Mouse (Mus musculus): Measurements from ENCODE around the gene Tmem127. TPM values are rescaled to one million over a fixed set of nuclear protein-coding genes. Genes with fewer than 3 reads are reported as not detected.
"Not testable (repeated sequence)": the region's sequence is repeated elsewhere in the genome, so short reads cannot be mapped to it uniquely, and the experiment has no call there.

The Tmem127 gene
- polyA plus RNA-seq (2014; fragmentation: Nextera tagmentation; extraction: Ambion mirVana) = 25.6 and 25.9 TPM in 2 replicates

DNA sequence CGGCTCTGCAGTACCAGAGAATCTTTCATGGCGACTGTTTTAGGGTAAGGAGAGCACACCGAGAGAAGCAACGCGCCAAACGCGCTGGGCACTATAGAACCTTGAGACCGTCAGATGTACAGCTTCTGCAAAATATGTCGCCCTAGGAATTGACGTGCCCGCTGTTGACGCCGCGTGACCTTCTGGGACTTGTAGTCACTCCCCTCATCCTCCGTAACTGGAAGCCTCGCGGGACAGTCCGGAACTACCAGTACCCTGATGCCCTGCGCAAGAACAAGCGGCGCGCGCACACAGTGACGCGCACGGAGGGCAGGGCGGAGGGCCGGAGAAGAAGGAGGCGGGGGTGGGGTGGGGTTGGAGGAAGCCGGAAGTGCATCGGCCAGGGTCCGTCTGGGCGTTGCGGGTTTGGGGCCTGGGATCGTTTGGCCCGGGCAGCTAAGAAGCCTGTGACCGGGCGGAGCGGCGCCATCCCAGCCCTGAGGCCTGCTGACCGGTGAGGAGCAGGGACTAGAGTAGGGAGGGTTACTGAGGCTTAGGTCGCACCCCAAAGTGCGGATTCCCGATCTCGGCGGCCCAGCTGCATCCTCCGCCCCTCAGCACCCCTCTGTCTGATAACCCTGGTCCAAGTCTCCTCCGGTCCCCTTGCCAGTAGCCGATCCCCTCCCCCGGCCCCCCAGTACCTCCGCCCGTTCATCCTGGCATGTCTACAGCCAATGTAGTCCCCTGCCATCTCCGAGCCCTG, at the start of gene Tmem127, which contains the start of gene Ciao1:
Tmem127 (plus strand) TSS at position 317 of the 742 bp plus-strand sequence.
Ciao1 (minus strand) TSS at position 225 of the 742 bp plus-strand sequence.
- WGBS = under 1% methylated on average over 39 of the region's 53 CpGs
- peak; percentile 99 for ATAC-seq (ENCODE audit: low read depth)
- H3K9ac ChIP-seq (ENCODE audit: low read depth, low read length) = peak within 1 kb of the TSS; percentile 85
- no peaks in the 10 kb centered on the region for H3K27me3 ChIP-seq (replicated peaks; ENCODE audit: control insufficient read depth, insufficient read depth, low read length)
- peak within 1 kb of the TSS; percentile 77 for H3K27ac ChIP-seq (replicated peaks; ENCODE audit: low read depth, low read length)
- peaks cover 39% of the 10 kb centered on the region for H3K36me3 ChIP-seq (ENCODE audit: control insufficient read depth, insufficient read depth, low read length)
- DNase-seq (ENCODE audit: low spot score) = peak; percentile 100
- peaks cover 7% of the 10 kb centered on the region for H3K4me1 ChIP-seq (ENCODE audit: control insufficient read depth, insufficient read depth, low read length)
- H3K4me3 ChIP-seq (ENCODE audit: low read depth, low read length) = peak within 1 kb of the TSS; percentile 81
- peak within 1 kb of the TSS; percentile 94 for H3K4me2 ChIP-seq (ENCODE audit: low read depth, low read length)
- H3K9me3 ChIP-seq (ENCODE audit: control insufficient read depth, low read length) = no peaks in the 10 kb centered on the region

DNA sequence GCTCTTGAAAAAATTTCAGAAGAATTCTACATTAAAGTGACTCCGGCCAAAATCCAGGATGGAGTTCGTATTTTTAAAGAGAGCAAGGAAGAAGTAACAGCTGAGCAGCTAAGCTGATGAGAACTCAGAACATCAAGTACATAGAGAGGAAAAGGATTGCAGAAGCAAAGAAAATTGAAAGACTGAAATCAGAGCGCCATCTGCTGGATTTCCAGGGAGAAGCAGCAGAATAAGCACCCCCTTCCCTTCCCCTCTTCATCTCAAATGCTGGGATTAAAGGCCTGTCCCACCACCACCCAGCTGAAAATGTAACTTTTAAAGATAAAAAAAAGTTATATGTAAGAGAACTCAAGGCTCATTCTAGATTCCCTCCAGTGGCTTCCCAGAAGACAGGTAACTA, 42.8 kb upstream of the Tmem127 start:
- no peak overlapping the region for H3K27ac ChIP-seq (replicated peaks; ENCODE audit: low read depth, low read length)
- ATAC-seq (ENCODE audit: low read depth) = no peak
- no peak overlapping the region for H3K9ac ChIP-seq (ENCODE audit: low read depth, low read length)
- H3K4me2 ChIP-seq (ENCODE audit: low read depth, low read length) = no peak overlapping the region
- DNase-seq (ENCODE audit: low spot score) = peak; percentile 41
- H3K4me3 ChIP-seq (ENCODE audit: low read depth, low read length) = no peak overlapping the region
- no peaks in the 10 kb centered on the region for H3K27me3 ChIP-seq (replicated peaks; ENCODE audit: control insufficient read depth, insufficient read depth, low read length)
- no peaks in the 10 kb centered on the region for H3K9me3 ChIP-seq (ENCODE audit: control insufficient read depth, low read length)
- 29% methylated on average over 3 of the region's 3 CpGs for WGBS
- peaks cover 9% of the 10 kb centered on the region for H3K36me3 ChIP-seq (ENCODE audit: control insufficient read depth, insufficient read depth, low read length)
- peaks cover 9% of the 10 kb centered on the region for H3K4me1 ChIP-seq (ENCODE audit: control insufficient read depth, insufficient read depth, low read length)

DNA sequence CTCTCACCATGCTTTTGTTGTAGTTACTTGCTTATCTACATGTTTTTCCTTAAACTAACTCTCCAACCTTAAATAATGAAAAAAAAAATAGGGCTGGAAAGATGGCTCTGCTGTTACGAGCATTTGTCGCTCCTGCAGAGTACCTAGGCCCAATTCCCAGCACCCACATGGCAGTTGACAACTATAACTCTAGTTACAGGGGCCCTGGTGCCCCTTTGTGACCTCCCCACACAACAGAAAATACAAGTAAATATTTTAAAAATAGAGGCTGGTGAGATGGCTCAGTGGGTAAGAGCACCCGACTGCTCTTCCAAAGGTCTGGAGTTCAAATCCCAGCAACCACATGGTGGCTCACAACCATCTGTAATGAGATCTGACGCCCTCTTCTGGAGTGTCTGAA, 41.8 kb upstream of the Tmem127 start:
- 82% methylated on average over 4 of the region's 4 CpGs for WGBS

GRCm38 (mm10) chr2:127206916-127207315, 40.8 kb upstream of the Tmem127 start:
- Histone ChIP-seq H3K4me1 (ENCODE audit: control insufficient read depth, insufficient read depth, low read length) (peaks cover 9% of the 10 kb centered on the region), H3K36me3 (ENCODE audit: control insufficient read depth, insufficient read depth, low read length) (peaks cover 27% of the 10 kb centered on the region), H3K27ac (replicated peaks; ENCODE audit: low read depth, low read length) (no peak overlapping the region), H3K9me3 (ENCODE audit: control insufficient read depth, low read length) (no peaks in the 10 kb centered on the region), H3K27me3 (replicated peaks; ENCODE audit: control insufficient read depth, insufficient read depth, low read length) (no peaks in the 10 kb centered on the region), H3K9ac (ENCODE audit: low read depth, low read length) (no peak overlapping the region), H3K4me3 (ENCODE audit: low read depth, low read length) (no peak overlapping the region), H3K4me2 (ENCODE audit: low read depth, low read length) (no peak overlapping the region)
- no peak for DNase-seq (ENCODE audit: low spot score)
- WGBS = 94% methylated on average over 2 of the region's 2 CpGs
- ATAC-seq (ENCODE audit: low read depth) = no peak

More for the DNA sequence above, 41.8 kb upstream of the Tmem127 start:
- H3K27ac ChIP-seq (replicated peaks; ENCODE audit: low read depth, low read length); H3K9me3 ChIP-seq (ENCODE audit: control insufficient read depth, low read length); ATAC-seq (ENCODE audit: low read depth); H3K9ac ChIP-seq (ENCODE audit: low read depth, low read length); H3K4me3 ChIP-seq (ENCODE audit: low read depth, low read length); H3K27me3 ChIP-seq (replicated peaks; ENCODE audit: control insufficient read depth, insufficient read depth, low read length); DNase-seq (ENCODE audit: low spot score); H3K4me1 ChIP-seq (ENCODE audit: control insufficient read depth, insufficient read depth, low read length); H3K4me2 ChIP-seq (ENCODE audit: low read depth, low read length): not testable (repeated sequence)
- peaks cover 19% of the 10 kb centered on the region for H3K36me3 ChIP-seq (ENCODE audit: control insufficient read depth, insufficient read depth, low read length)

DNA sequence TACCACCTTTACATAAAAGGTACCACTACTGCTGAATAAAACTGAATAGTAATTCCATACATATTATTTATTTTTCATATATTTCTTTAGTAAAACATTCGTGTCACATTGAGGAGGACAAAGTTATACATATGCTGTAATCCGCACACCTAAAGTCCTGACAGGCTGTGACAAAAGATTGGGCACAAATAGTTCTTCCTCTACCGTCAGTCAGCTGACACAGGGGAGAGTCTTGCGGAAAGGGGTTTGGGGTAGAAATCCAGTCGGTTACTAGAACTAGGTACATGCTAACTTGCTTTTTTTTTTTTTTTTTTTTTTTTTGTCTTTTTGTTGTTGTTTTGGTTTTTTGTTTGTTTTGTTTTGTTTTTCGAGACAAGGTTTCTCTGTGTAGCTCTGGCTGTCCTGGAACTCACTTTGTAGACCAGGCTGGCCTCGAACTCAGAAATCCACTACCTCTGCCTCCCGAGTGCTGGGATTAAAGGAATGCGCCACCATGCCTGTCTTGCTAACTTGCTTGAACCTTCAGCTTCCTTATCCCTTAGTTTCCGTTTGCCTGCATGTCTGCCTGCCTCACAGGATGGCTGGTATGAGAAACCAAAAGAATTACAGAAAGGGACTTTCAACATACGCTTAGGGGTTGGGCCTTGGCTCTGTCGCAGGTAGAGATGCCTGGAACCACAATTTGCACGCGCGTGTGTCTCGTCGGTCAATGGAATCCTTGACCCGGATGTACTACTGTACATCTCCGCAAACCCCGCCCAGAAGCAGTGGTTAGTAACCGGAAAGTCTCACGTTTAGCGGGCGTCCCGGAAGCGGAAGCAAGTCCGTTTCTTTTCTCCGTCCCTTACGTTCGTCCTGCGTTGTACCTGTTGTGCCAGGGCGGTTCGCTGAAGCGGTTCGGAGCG, 39.9 kb upstream of the Tmem127 start, which contains the start of the genes 1810024B03Rik and Snrnp200:
1810024B03Rik (minus strand) TSS at position 734 of the 905 bp plus-strand sequence.
Snrnp200 (plus strand) TSS at position 840 of the 905 bp plus-strand sequence.
- peak within 1 kb of the TSS; percentile 94 for H3K4me3 ChIP-seq (ENCODE audit: low read depth, low read length)
- H3K9ac ChIP-seq (ENCODE audit: low read depth, low read length) = peak within 1 kb of the TSS; percentile 90
- peak within 1 kb of the TSS; percentile 83 for H3K27ac ChIP-seq (replicated peaks; ENCODE audit: low read depth, low read length)
- peaks cover 9% of the 10 kb centered on the region for H3K4me1 ChIP-seq (ENCODE audit: control insufficient read depth, insufficient read depth, low read length)
- peak within 1 kb of the TSS; percentile 86 for H3K4me2 ChIP-seq (ENCODE audit: low read depth, low read length)
- no peaks in the 10 kb centered on the region for H3K9me3 ChIP-seq (ENCODE audit: control insufficient read depth, low read length)
- DNase-seq (ENCODE audit: low spot score) (peak; percentile 99), ATAC-seq (ENCODE audit: low read depth) (peak; percentile 100)
- peaks cover 32% of the 10 kb centered on the region for H3K36me3 ChIP-seq (ENCODE audit: control insufficient read depth, insufficient read depth, low read length)
- H3K27me3 ChIP-seq (replicated peaks; ENCODE audit: control insufficient read depth, insufficient read depth, low read length) = no peaks in the 10 kb centered on the region
- 11% methylated on average over 36 of the region's 36 CpGs for WGBS

DNA sequence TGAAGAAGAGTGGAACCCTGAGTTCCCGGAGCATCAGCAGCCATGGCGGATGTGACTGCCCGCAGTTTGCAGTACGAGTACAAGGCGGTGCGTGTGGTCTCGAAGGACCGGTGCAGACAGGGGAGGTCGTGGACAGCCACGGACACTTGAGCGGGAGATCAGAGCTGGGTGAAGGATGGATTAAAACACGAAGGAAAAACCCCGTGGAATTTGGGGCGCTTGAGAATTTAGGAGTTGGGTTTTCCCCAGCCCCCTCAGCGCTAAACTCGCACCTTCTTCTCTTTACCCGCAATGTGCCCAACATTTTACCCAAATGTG, 39.3 kb upstream of the Tmem127 start:
- DNase-seq (ENCODE audit: low spot score) = no peak

DNA sequence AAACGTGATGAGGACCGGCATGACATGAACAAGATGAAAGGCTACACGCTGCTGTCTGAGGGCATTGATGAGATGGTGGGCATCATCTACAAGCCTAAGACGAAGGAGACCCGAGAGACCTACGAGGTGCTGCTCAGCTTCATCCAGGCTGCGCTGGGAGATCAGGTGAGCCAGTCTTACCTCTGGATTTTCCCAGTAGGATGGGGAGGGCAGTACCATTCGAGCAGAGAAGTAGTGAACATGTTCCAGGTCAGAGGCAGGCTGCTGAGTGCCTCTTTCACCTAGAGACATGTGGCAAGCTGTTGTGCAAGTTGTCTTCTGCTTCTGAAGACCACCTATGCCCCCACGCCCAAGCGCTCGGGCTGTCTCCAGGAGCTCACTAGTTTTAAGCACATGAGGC, 37.0 kb upstream of the Tmem127 start:
- Histone ChIP-seq H3K27ac (replicated peaks; ENCODE audit: low read depth, low read length) (no peak overlapping the region), H3K4me3 (ENCODE audit: low read depth, low read length) (no peak overlapping the region), H3K9me3 (ENCODE audit: control insufficient read depth, low read length) (no peaks in the 10 kb centered on the region), H3K27me3 (replicated peaks; ENCODE audit: control insufficient read depth, insufficient read depth, low read length) (no peaks in the 10 kb centered on the region), H3K9ac (ENCODE audit: low read depth, low read length) (no peak overlapping the region), H3K4me2 (ENCODE audit: low read depth, low read length) (no peak overlapping the region), H3K36me3 (ENCODE audit: control insufficient read depth, insufficient read depth, low read length) (peaks cover 60% of the 10 kb centered on the region), H3K4me1 (ENCODE audit: control insufficient read depth, insufficient read depth, low read length) (peaks cover 9% of the 10 kb centered on the region)
- 96% methylated on average over 11 of the region's 11 CpGs for WGBS
- DNase-seq (ENCODE audit: low spot score) = no peak
- no peak for ATAC-seq (ENCODE audit: low read depth)

More for the DNA sequence above, 39.3 kb upstream of the Tmem127 start:
- H3K4me3 ChIP-seq (ENCODE audit: low read depth, low read length) = peak overlapping the region; percentile 94
- 1% methylated on average over 17 of the region's 17 CpGs for WGBS
- H3K9me3 ChIP-seq (ENCODE audit: control insufficient read depth, low read length) = no peaks in the 10 kb centered on the region
- H3K4me1 ChIP-seq (ENCODE audit: control insufficient read depth, insufficient read depth, low read length) = peaks cover 9% of the 10 kb centered on the region
- H3K36me3 ChIP-seq (ENCODE audit: control insufficient read depth, insufficient read depth, low read length) = peaks cover 37% of the 10 kb centered on the region
- peak overlapping the region; percentile 86 for H3K4me2 ChIP-seq (ENCODE audit: low read depth, low read length)
- no peaks in the 10 kb centered on the region for H3K27me3 ChIP-seq (replicated peaks; ENCODE audit: control insufficient read depth, insufficient read depth, low read length)
- H3K9ac ChIP-seq (ENCODE audit: low read depth, low read length) = peak overlapping the region; percentile 90
- H3K27ac ChIP-seq (replicated peaks; ENCODE audit: low read depth, low read length) = peak overlapping the region; percentile 83
- ATAC-seq (ENCODE audit: low read depth) = no peak; the same call in 1 of the 2 replicates

DNA sequence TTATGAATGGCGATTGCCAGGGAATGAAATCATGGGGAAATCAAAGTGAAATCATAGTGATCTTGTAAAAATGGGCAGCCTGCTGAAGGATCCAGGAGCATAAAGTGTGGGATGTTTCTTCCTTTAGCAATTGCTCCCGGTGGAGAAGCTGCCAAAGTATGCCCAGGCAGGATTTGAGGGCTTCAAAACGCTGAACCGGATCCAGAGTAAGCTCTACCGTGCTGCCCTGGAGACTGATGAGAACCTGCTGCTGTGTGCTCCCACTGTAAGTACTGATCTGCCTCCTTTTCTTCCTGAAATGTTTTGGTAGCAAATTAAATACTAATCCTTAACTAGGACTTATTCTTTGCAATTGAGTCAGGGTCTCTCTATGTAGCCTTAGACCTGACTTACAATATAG, 30.0 kb upstream of the Tmem127 start:
- Histone ChIP-seq H3K4me2 (ENCODE audit: low read depth, low read length) (no peak overlapping the region), H3K9ac (ENCODE audit: low read depth, low read length) (no peak overlapping the region), H3K9me3 (ENCODE audit: control insufficient read depth, low read length) (no peaks in the 10 kb centered on the region), H3K27ac (replicated peaks; ENCODE audit: low read depth, low read length) (no peak overlapping the region), H3K27me3 (replicated peaks; ENCODE audit: control insufficient read depth, insufficient read depth, low read length) (no peaks in the 10 kb centered on the region), H3K4me1 (ENCODE audit: control insufficient read depth, insufficient read depth, low read length) (no peaks in the 10 kb centered on the region), H3K36me3 (ENCODE audit: control insufficient read depth, insufficient read depth, low read length) (peaks cover 98% of the 10 kb centered on the region), H3K4me3 (ENCODE audit: low read depth, low read length) (no peak overlapping the region)
- DNase-seq (ENCODE audit: low spot score) (no peak), ATAC-seq (ENCODE audit: low read depth) (no peak)
- WGBS = 97% methylated on average over 5 of the region's 5 CpGs

Measured in embryonic facial prominence, embryonic 14.5 days (tissue).